Comparison of ENCODE assay signal across 20 mouse cellular contexts in the genomic region with DNA sequence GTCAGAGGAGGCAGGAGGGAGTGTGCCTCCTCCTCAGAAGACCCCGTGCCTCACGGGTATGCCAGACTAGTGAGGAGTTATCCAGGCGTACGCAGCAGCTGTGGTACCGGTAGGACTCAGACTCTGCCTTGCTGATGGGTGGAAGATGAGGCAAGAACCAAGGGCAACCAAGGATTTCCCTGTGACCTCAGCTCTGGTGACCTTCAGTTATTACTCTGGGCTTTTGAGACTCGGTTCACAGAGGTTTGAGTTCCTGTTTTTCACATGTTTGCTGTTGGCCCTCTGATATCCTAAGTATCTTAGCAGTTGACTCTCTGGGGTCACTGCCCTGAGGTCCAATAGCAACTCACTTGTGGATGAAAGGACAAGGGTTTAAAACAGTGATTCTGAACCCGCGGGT.
"Had no signal": no experiment of that assay in that cellular context is flagged by ENCODE, and none has a peak within 500 bp of the region (broad histone marks: within the 10 kb centered on the region; RNA-seq: fewer than 3 reads in every experiment).

No protein-coding gene starts in this region.

- ATAC-seq: intestine, postnatal 0 days; midbrain, embryonic 15.5 days had no signal

- DNase-seq: kidney, adult 9 months; kidney, postnatal 14 days; kidney, postnatal 4 days; left cerebral cortex, postnatal 4 days; liver, embryonic 13.5 days; lung, adult 2 months; right cerebral cortex, adult 18-20 months; right cerebral cortex, postnatal 14 days; right cerebral cortex, postnatal 4 days; thymus, adult 2 months; thymus, postnatal 25 days had no signal

- H3K4me2 ChIP-seq: limb, embryonic 12.5 days; limb, embryonic 15.5 days; liver, embryonic 13.5 days; midbrain, embryonic 12.5 days; midbrain, embryonic 15.5 days; neural tube, embryonic 13.5 days had no signal

- H3K27me3 ChIP-seq: limb, embryonic 12.5 days; limb, embryonic 15.5 days; liver, embryonic 13.5 days; midbrain, embryonic 12.5 days; midbrain, embryonic 15.5 days; neural tube, embryonic 13.5 days had no signal

- H3K9ac ChIP-seq: limb, embryonic 12.5 days; limb, embryonic 15.5 days; liver, embryonic 13.5 days; midbrain, embryonic 12.5 days; midbrain, embryonic 15.5 days; neural tube, embryonic 13.5 days had no signal

- H3K27ac ChIP-seq: limb, embryonic 12.5 days; limb, embryonic 15.5 days; liver, embryonic 13.5 days; macrophage; midbrain, embryonic 12.5 days; midbrain, embryonic 15.5 days; neural tube, embryonic 13.5 days; stomach, postnatal 0 days had no signal

- H3K4me3 ChIP-seq: limb, embryonic 12.5 days; limb, embryonic 15.5 days; liver, embryonic 13.5 days; midbrain, embryonic 12.5 days; midbrain, embryonic 15.5 days; myocyte; neural tube, embryonic 13.5 days had no signal

- H3K4me1 ChIP-seq: midbrain, embryonic 12.5 days; midbrain, embryonic 15.5 days had no signal

- H3K9me3 ChIP-seq: limb, embryonic 12.5 days; limb, embryonic 15.5 days; liver, embryonic 13.5 days; midbrain, embryonic 12.5 days; midbrain, embryonic 15.5 days; neural tube, embryonic 13.5 days had no signal
